Mouse (Mus musculus): ENCODE results near the gene Edaradd. TPM values are rescaled to one million over a fixed set of nuclear protein-coding genes. Genes with fewer than 3 reads are reported as not detected.
"Not testable (repeated sequence)": the region's sequence is repeated elsewhere in the genome, so short reads cannot be mapped to it uniquely, and the experiment has no call there.

The Edaradd gene
- total and polyA plus RNA-seq, 3 experiments, result 0.04 TPM; not detected in 2

DNA sequence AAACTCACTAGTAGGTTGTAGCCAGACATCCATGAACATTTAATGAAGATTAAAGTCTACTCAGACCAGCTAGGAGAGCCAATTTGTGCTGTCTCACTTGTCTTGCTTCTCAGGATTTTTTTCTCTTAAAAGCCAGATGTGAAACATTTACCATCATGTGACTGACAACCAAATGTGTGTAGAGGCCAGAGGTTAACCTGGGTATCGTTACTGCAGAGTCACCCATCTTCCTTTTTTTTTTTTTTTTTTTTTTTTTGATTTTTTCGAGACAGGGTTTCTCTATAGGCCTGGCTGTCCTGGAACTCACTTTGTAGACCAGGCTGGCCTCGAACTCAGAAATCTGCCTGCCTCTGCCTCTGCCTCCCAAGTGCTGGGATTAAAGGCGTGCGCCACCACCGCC lies 56.1 kb downstream of the Edaradd start:
- H3K9me3 ChIP-seq (replicated peaks; ENCODE audit: insufficient read depth, low read length); H3K27ac ChIP-seq (ENCODE audit: control insufficient read depth, low read depth, low read length); H3K4me3 ChIP-seq (ENCODE audit: control insufficient read depth in 1 of 2, insufficient read depth in 1 of 2, low read depth in 2 of 2, low read length in 2 of 2); H3K9ac ChIP-seq (ENCODE audit: control insufficient read depth, low read depth, low read length, poor library complexity, severe bottlenecking); H3K79me2 ChIP-seq (ENCODE audit: control insufficient read depth, insufficient read depth, low read length, poor library complexity); DNase-seq (ENCODE audit: low read depth, low spot score); H3K27me3 ChIP-seq (ENCODE audit: control insufficient read depth in 1 of 2, insufficient read depth in 2 of 2, low read length in 2 of 2): not testable (repeated sequence)
- TF ChIP-seq ZNF384 (IDR thresholded peaks at IDR 0.05; ENCODE audit: low read depth, low read length), result peak; percentile 71
- TF ChIP-seq USF1 (IDR thresholded peaks at IDR 0.05; ENCODE audit: low read depth, low read length), result peak; percentile 38; the same call in 1 of the 2 replicates
- Histone ChIP-seq H3K36me3 (ENCODE audit: control insufficient read depth in 1 of 2, insufficient read depth in 2 of 2, low read length in 2 of 2) (peaks cover 0 to 23% of the 10 kb centered on the region in 2 experiments; a peak in 3 of 4 replicates), H3K4me1 (ENCODE audit: control insufficient read depth in 1 of 2, insufficient read depth in 2 of 2, low read length in 2 of 2) (peaks cover 4 to 20% of the 10 kb centered on the region in 2 experiments)

DNA sequence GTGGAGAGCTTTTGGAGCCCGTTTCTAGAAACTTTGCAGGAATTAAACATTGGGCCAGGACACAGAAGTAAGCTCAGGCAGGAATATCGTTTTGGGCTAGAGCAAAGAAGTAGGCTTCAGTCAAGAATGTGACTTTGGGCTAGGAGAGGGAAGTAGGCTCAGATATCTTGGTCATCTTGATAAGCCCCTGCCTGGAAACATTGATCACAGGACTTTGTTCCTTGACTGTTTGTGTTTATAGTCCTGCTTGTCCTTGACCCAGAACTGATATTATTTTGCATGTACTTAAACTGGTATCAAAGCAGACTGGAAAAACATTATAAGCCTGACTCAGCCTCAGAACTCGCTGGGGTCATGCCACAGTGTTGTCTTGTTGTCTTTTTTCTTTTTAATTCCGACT lies 57.6 kb downstream of the Edaradd start:
- Histone ChIP-seq H3K79me2 (ENCODE audit: control insufficient read depth, insufficient read depth, low read length, poor library complexity) (peaks cover 7% of the 10 kb centered on the region), H3K36me3 (ENCODE audit: control insufficient read depth in 1 of 2, insufficient read depth in 2 of 2, low read length in 2 of 2) (peaks cover 0 to 15% of the 10 kb centered on the region in 2 experiments; a peak in 3 of 4 replicates), H3K4me1 (ENCODE audit: control insufficient read depth in 1 of 2, insufficient read depth in 2 of 2, low read length in 2 of 2) (peaks cover 3 to 12% of the 10 kb centered on the region in 2 experiments; a peak in 2 of 4 replicates), H3K9me3 (replicated peaks; ENCODE audit: insufficient read depth, low read length) (no peaks in the 10 kb centered on the region), H3K27ac (ENCODE audit: control insufficient read depth, low read depth, low read length) (peak overlapping the region; percentile 19), H3K9ac (ENCODE audit: control insufficient read depth, low read depth, low read length, poor library complexity, severe bottlenecking) (no peak overlapping the region), H3K27me3 (ENCODE audit: control insufficient read depth in 1 of 2, insufficient read depth in 2 of 2, low read length in 2 of 2) (no peaks in the 10 kb centered on the region), H3K4me3 (ENCODE audit: control insufficient read depth in 1 of 2, insufficient read depth in 1 of 2, low read depth in 2 of 2, low read length in 2 of 2) (no peak overlapping the region)
- TF ChIP-seq POLR2AphosphoS2 (IDR thresholded peaks at IDR 0.05; ENCODE audit: low read length) (no peak), POLR2AphosphoS5 (IDR thresholded peaks at IDR 0.05; ENCODE audit: borderline replicate concordance, low read depth, low read length) (no peak), EP300 (IDR thresholded peaks at IDR 0.05; ENCODE audit: low read depth in 1 of 2, low read length in 2 of 2) (peak; percentile 46 to 60; a peak in 2 of 4 replicates), KAT2A (conservative IDR thresholded peaks at IDR 0.05; ENCODE audit: low read depth, low read length) (no peak), USF2 (IDR thresholded peaks at IDR 0.05; ENCODE audit: borderline replicate concordance in 1 of 2, insufficient read depth in 1 of 2, low read depth in 1 of 2, low read length in 2 of 2) (no peak), MXI1 (IDR thresholded peaks at IDR 0.05; ENCODE audit: low read depth, low read length) (no peak), GATA1 (IDR thresholded peaks at IDR 0.05; ENCODE audit: low read depth, low read length) (peak; percentile 82), ETS1 (IDR thresholded peaks at IDR 0.05; ENCODE audit: low read depth, low read length) (0 out of 2 replicates have a peak, but pooled peaks have one; percentile 22), TAL1 (IDR thresholded peaks at IDR 0.05; ENCODE audit: low read length) (no peak)
- peak; percentile 47 for DNase-seq (ENCODE audit: low read depth, low spot score)

DNA sequence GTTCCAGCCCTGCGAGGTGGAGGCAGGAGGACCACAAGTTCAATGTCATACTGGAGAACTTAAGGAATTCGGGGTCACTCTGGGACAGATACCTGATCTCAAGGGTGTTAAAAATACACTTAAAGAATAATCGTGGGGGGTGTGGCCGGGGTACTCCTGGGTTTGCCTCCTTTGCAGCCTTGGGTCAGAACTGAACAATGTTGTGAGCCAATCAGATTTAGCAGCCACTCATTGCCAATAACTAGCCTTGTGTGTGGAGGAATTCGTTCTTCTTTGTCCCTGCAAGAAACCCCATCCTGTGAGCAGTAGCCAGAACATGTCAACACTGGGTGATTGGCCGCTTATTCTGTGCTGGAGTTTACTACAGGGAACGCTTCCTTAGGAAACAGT lies 58.5 kb downstream of the Edaradd start:
- Histone ChIP-seq H3K4me1 (ENCODE audit: control insufficient read depth in 1 of 2, insufficient read depth in 2 of 2, low read length in 2 of 2) (peaks cover 3 to 12% of the 10 kb centered on the region in 2 experiments; a peak in 2 of 4 replicates), H3K4me3 (ENCODE audit: control insufficient read depth in 1 of 2, insufficient read depth in 1 of 2, low read depth in 2 of 2, low read length in 2 of 2) (peak overlapping the region; percentile 81 to 85), H3K9me3 (replicated peaks; ENCODE audit: insufficient read depth, low read length) (no peaks in the 10 kb centered on the region), H3K36me3 (ENCODE audit: control insufficient read depth in 1 of 2, insufficient read depth in 2 of 2, low read length in 2 of 2) (peaks cover 2 to 15% of the 10 kb centered on the region in 2 experiments; a peak in 3 of 4 replicates), H3K27me3 (ENCODE audit: control insufficient read depth in 1 of 2, insufficient read depth in 2 of 2, low read length in 2 of 2) (no peaks in the 10 kb centered on the region), H3K27ac (ENCODE audit: control insufficient read depth, low read depth, low read length) (peak overlapping the region; percentile 57), H3K9ac (ENCODE audit: control insufficient read depth, low read depth, low read length, poor library complexity, severe bottlenecking) (peak overlapping the region; percentile 43), H3K79me2 (ENCODE audit: control insufficient read depth, insufficient read depth, low read length, poor library complexity) (peaks cover 7% of the 10 kb centered on the region)
- DNase-seq (ENCODE audit: low read depth, low spot score), result no peak
- 0 out of 2 replicates have a peak, but pooled peaks have one; percentile 3 for TF ChIP-seq MAX (IDR thresholded peaks at IDR 0.05; ENCODE audit: low read length)
- no peak for TF ChIP-seq USF2 (IDR thresholded peaks at IDR 0.05; ENCODE audit: borderline replicate concordance in 1 of 2, insufficient read depth in 1 of 2, low read depth in 1 of 2, low read length in 2 of 2)

Measured in MEL (cell line).